Mouse (Mus musculus): ENCODE data around the gene Atg4a. TPM values are rescaled to one million over a fixed set of nuclear protein-coding genes. Genes with fewer than 3 reads are reported as not detected.

The Atg4a gene
- polyA plus RNA-seq, 1 experiment from 2014 or later = 12.9 TPM

DNA sequence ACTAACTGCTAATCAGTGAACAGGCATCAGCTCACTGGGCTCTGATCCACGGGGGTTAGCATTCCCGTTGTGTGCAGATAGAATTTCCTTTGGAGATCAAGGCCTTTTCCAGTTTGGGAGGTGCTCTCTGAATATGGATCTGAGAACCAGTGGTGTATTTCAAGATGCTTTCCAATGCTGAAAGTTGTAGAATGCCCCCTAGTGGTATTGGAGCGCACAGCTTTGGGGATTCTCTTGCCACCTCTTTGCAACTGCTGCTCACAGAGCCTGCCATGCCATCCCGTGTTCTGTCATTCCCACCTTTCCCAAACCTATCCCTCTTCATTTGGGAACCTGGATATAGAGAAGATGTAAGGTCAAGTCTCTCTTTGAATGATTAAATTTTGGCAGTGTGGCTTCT, 201.5 kb downstream of the Atg4a start:
- Histone ChIP-seq H3K27ac (replicated peaks in 1 of 2; ENCODE audit: control insufficient read depth in 1 of 2, insufficient read depth in 1 of 2, low read depth in 2 of 2, low read length in 2 of 2) (no peak overlapping the region), H3K9ac (ENCODE audit: low read length) (no peak overlapping the region), H3K4me2 (ENCODE audit: low read length) (no peak overlapping the region), H3K9me3 (ENCODE audit: control insufficient read depth, low read length) (no peaks in the 10 kb centered on the region), H3K27me3 (ENCODE audit: control insufficient read depth, insufficient read depth, low read length) (no peaks in the 10 kb centered on the region; the same call in 1 of the 2 replicates), H3K36me3 (ENCODE audit: control insufficient read depth, insufficient read depth, low read length) (no peaks in the 10 kb centered on the region), H3K4me1 (ENCODE audit: control insufficient read depth in 2 of 2, insufficient read depth in 2 of 2, low read length in 2 of 2) (no peaks in the 10 kb centered on the region), H3K4me3 (ENCODE audit: control insufficient read depth in 1 of 2, insufficient read depth in 1 of 2, low read depth in 1 of 2, low read length in 2 of 2) (no peak overlapping the region)
- WGBS = 33% methylated on average over 4 of the region's 4 CpGs
- ATAC-seq (ENCODE audit: insufficient number of reproducible peaks, insufficient read depth, low FRiP score, low read depth) = no peak

DNA sequence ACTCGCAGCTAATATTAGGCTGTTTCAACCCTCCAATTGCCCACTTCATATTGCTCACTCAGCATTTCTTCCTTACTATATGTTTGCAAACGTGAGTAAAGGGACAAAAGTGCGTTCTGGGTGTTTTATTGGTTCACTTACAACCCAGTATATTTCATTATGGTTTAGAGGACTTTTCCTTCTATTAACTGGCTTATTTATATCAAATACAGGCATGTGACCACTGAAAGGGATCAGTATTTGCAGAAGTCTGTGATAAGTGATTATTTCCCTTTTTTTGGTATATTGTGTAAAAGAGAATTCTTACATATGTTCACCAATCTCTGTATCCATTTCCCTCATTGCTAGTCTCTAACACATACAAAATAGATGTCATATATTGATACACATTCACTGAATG, 203.7 kb downstream of the Atg4a start:
- Histone ChIP-seq H3K9ac (ENCODE audit: low read length) (no peak overlapping the region), H3K4me2 (ENCODE audit: low read length) (no peak overlapping the region), H3K36me3 (ENCODE audit: control insufficient read depth, insufficient read depth, low read length) (no peaks in the 10 kb centered on the region), H3K27me3 (ENCODE audit: control insufficient read depth, insufficient read depth, low read length) (no peaks in the 10 kb centered on the region; the same call in 1 of the 2 replicates), H3K4me1 (ENCODE audit: control insufficient read depth in 2 of 2, insufficient read depth in 2 of 2, low read length in 2 of 2) (no peaks in the 10 kb centered on the region), H3K4me3 (ENCODE audit: control insufficient read depth in 1 of 2, insufficient read depth in 1 of 2, low read depth in 1 of 2, low read length in 2 of 2) (no peak overlapping the region), H3K9me3 (ENCODE audit: control insufficient read depth, low read length) (no peaks in the 10 kb centered on the region), H3K27ac (replicated peaks in 1 of 2; ENCODE audit: control insufficient read depth in 1 of 2, insufficient read depth in 1 of 2, low read depth in 2 of 2, low read length in 2 of 2) (no peak overlapping the region)
- WGBS = 71% methylated on average over 3 of the region's 3 CpGs
- no peak for ATAC-seq (ENCODE audit: insufficient number of reproducible peaks, insufficient read depth, low FRiP score, low read depth)

DNA sequence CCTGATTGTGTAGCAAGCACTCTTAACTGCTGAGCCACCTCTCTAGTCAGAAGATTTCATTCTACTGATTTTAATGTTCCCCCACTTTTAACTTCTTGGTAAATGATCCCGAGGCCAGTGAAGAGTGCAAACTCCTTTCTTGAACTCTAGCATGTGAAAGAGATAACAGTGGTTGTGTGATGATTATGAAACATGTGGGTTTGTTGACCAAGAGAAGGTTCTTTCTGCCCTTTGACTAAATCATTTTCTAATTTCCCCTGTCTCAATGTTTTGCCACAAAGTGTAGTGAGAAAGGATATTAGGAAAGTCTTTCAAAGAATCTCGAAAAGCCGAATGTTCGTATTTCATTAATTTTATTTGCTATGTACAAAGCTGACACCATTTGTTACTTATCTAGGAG, 208.4 kb downstream of the Atg4a start:
- H3K4me3 ChIP-seq (ENCODE audit: control insufficient read depth in 1 of 2, insufficient read depth in 1 of 2, low read depth in 1 of 2, low read length in 2 of 2) = no peak overlapping the region
- H3K27ac ChIP-seq (replicated peaks in 1 of 2; ENCODE audit: control insufficient read depth in 1 of 2, insufficient read depth in 1 of 2, low read depth in 2 of 2, low read length in 2 of 2) = no peak overlapping the region
- no peaks in the 10 kb centered on the region for H3K27me3 ChIP-seq (ENCODE audit: control insufficient read depth, insufficient read depth, low read length)
- 83% methylated on average over 4 of the region's 4 CpGs for WGBS
- H3K9ac ChIP-seq (ENCODE audit: low read length) = no peak overlapping the region
- H3K36me3 ChIP-seq (ENCODE audit: control insufficient read depth, insufficient read depth, low read length) = no peaks in the 10 kb centered on the region
- no peak for ATAC-seq (ENCODE audit: insufficient number of reproducible peaks, insufficient read depth, low FRiP score, low read depth)
- H3K4me2 ChIP-seq (ENCODE audit: low read length) = no peak overlapping the region
- no peaks in the 10 kb centered on the region for H3K4me1 ChIP-seq (ENCODE audit: control insufficient read depth in 2 of 2, insufficient read depth in 2 of 2, low read length in 2 of 2)
- H3K9me3 ChIP-seq (ENCODE audit: control insufficient read depth, low read length) = no peaks in the 10 kb centered on the region

DNA sequence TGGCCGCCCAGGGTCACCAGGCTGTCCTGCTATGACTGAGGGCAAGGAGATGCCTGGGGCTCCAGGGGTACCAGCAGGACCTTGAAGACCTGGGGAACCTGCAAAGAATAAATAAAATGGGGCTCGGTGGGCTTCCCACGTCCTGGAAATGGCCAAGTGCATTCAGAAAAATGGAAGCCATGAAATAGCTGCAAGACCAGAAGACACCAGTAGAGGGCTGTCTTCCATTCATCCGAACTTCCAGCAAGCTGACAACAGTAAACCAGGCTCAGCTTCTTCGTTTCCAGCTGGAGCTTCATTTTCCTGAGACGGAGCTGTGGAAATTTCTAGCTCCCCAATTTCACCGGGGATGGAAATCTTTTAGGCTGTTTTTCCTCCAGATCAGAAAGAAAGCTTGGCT, 218.6 kb downstream of the Atg4a start:
- ATAC-seq (ENCODE audit: insufficient number of reproducible peaks, insufficient read depth, low FRiP score, low read depth) = no peak
- no peak overlapping the region for H3K4me2 ChIP-seq (ENCODE audit: low read length)
- whole genome bisulfite sequencing = 38% methylated on average over 7 of the region's 7 CpGs
- no peaks in the 10 kb centered on the region for H3K4me1 ChIP-seq (ENCODE audit: control insufficient read depth in 2 of 2, insufficient read depth in 2 of 2, low read length in 2 of 2)
- H3K27me3 ChIP-seq (ENCODE audit: control insufficient read depth, insufficient read depth, low read length) = no peaks in the 10 kb centered on the region
- no peaks in the 10 kb centered on the region for H3K36me3 ChIP-seq (ENCODE audit: control insufficient read depth, insufficient read depth, low read length)
- H3K9me3 ChIP-seq (ENCODE audit: control insufficient read depth, low read length) = no peaks in the 10 kb centered on the region
- H3K4me3 ChIP-seq (ENCODE audit: control insufficient read depth in 1 of 2, insufficient read depth in 1 of 2, low read depth in 1 of 2, low read length in 2 of 2) = no peak overlapping the region
- no peak overlapping the region for H3K27ac ChIP-seq (replicated peaks in 1 of 2; ENCODE audit: control insufficient read depth in 1 of 2, insufficient read depth in 1 of 2, low read depth in 2 of 2, low read length in 2 of 2)
- no peak overlapping the region for H3K9ac ChIP-seq (ENCODE audit: low read length)

DNA sequence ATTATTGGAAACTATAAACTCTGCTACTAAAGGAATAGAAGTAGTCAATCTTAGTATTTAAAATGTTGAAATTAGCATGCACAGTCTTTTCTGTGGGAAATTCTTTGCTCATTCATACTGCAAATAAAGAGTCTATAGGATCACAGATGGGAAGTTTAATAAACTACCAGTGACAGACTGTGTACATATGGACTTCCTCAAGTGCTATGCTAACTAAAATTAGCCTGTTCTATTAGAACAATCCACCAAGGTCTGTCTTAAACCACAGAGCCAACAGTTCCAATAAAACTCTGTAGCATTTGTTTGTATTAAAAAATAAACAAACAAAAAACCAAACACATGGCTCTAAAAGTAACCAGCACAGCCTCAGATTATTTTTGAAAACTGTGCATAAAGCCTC, 238.3 kb downstream of the Atg4a start:
- no peak overlapping the region for H3K4me2 ChIP-seq (ENCODE audit: low read length)
- H3K4me1 ChIP-seq (ENCODE audit: control insufficient read depth in 2 of 2, insufficient read depth in 2 of 2, low read length in 2 of 2) = no peaks in the 10 kb centered on the region
- H3K36me3 ChIP-seq (ENCODE audit: control insufficient read depth, insufficient read depth, low read length) = no peaks in the 10 kb centered on the region
- peaks cover 6% of the 10 kb centered on the region; the same call in 1 of the 2 replicates for H3K27me3 ChIP-seq (ENCODE audit: control insufficient read depth, insufficient read depth, low read length)
- H3K9ac ChIP-seq (ENCODE audit: low read length) = no peak overlapping the region
- no peaks in the 10 kb centered on the region for H3K9me3 ChIP-seq (ENCODE audit: control insufficient read depth, low read length)
- no peak for ATAC-seq (ENCODE audit: insufficient number of reproducible peaks, insufficient read depth, low FRiP score, low read depth)
- no peak overlapping the region for H3K4me3 ChIP-seq (ENCODE audit: control insufficient read depth in 1 of 2, insufficient read depth in 1 of 2, low read depth in 1 of 2, low read length in 2 of 2)
- H3K27ac ChIP-seq (replicated peaks in 1 of 2; ENCODE audit: control insufficient read depth in 1 of 2, insufficient read depth in 1 of 2, low read depth in 2 of 2, low read length in 2 of 2) = no peak overlapping the region

DNA sequence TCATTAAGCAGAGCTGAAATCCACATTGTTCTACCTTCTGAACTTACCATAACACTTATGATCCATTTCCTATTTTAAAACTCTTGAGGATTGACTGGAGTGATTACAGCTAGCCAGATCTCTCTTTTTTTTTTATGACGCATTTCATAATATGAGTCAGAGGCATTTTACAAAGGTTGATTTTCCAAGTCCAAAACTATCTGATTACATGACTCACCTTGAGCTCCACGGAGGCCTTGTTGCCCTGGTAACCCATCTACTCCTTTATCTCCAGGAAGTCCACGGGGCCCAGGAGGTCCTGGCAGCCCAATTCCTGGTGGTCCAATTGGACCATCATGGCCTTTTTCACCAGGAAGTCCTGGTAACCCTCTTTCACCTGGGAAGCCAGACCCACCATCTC, 242.3 kb downstream of the Atg4a start:
- Histone ChIP-seq H3K4me1 (ENCODE audit: control insufficient read depth in 2 of 2, insufficient read depth in 2 of 2, low read length in 2 of 2) (no peaks in the 10 kb centered on the region), H3K27me3 (ENCODE audit: control insufficient read depth, insufficient read depth, low read length) (no peaks in the 10 kb centered on the region), H3K36me3 (ENCODE audit: control insufficient read depth, insufficient read depth, low read length) (no peaks in the 10 kb centered on the region), H3K27ac (replicated peaks in 1 of 2; ENCODE audit: control insufficient read depth in 1 of 2, insufficient read depth in 1 of 2, low read depth in 2 of 2, low read length in 2 of 2) (no peak overlapping the region), H3K9ac (ENCODE audit: low read length) (no peak overlapping the region), H3K9me3 (ENCODE audit: control insufficient read depth, low read length) (no peaks in the 10 kb centered on the region), H3K4me2 (ENCODE audit: low read length) (no peak overlapping the region), H3K4me3 (ENCODE audit: control insufficient read depth in 1 of 2, insufficient read depth in 1 of 2, low read depth in 1 of 2, low read length in 2 of 2) (no peak overlapping the region)
- ATAC-seq (ENCODE audit: insufficient number of reproducible peaks, insufficient read depth, low FRiP score, low read depth) = no peak
- 70% methylated on average over 3 of the region's 3 CpGs for WGBS

DNA sequence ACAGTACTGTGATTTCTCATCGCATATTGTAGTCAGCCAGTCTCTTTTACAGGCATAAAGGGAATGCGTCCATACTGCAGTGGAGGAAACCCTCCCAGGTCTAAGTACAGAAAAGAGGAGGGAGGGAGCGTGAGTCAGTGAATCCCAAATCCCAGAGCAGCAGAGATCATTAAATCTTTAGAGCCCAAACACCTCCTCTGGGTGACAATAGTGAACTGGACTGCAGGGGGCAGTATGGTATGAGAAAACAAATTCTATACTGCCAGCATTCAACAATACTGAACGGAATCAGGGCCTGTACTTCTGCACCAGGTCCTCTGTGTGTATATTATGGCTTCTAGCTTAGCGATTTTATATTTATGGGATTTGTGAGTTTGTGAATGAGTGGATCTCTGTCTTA, 256.1 kb downstream of the Atg4a start:
- Histone ChIP-seq H3K27ac (replicated peaks in 1 of 2; ENCODE audit: control insufficient read depth in 1 of 2, insufficient read depth in 1 of 2, low read depth in 2 of 2, low read length in 2 of 2) (no peak overlapping the region), H3K36me3 (ENCODE audit: control insufficient read depth, insufficient read depth, low read length) (no peaks in the 10 kb centered on the region), H3K4me1 (ENCODE audit: control insufficient read depth in 2 of 2, insufficient read depth in 2 of 2, low read length in 2 of 2) (no peaks in the 10 kb centered on the region), H3K4me2 (ENCODE audit: low read length) (no peak overlapping the region), H3K4me3 (ENCODE audit: control insufficient read depth in 1 of 2, insufficient read depth in 1 of 2, low read depth in 1 of 2, low read length in 2 of 2) (no peak overlapping the region), H3K27me3 (ENCODE audit: control insufficient read depth, insufficient read depth, low read length) (no peaks in the 10 kb centered on the region), H3K9me3 (ENCODE audit: control insufficient read depth, low read length) (no peaks in the 10 kb centered on the region), H3K9ac (ENCODE audit: low read length) (no peak overlapping the region)
- ATAC-seq (ENCODE audit: insufficient number of reproducible peaks, insufficient read depth, low FRiP score, low read depth) = no peak
- 56% methylated on average over 5 of the region's 5 CpGs for WGBS

All from heart, embryonic 14.5 days (tissue).